Mouse (Mus musculus): ENCODE results near the gene Myl12a. TPM values are rescaled to one million over a fixed set of nuclear protein-coding genes. Genes with fewer than 3 reads are reported as not detected.

Myl12a gene
- total and polyA plus RNA-seq, 3 experiments = 617 to 1,002 (median 822) TPM

DNA sequence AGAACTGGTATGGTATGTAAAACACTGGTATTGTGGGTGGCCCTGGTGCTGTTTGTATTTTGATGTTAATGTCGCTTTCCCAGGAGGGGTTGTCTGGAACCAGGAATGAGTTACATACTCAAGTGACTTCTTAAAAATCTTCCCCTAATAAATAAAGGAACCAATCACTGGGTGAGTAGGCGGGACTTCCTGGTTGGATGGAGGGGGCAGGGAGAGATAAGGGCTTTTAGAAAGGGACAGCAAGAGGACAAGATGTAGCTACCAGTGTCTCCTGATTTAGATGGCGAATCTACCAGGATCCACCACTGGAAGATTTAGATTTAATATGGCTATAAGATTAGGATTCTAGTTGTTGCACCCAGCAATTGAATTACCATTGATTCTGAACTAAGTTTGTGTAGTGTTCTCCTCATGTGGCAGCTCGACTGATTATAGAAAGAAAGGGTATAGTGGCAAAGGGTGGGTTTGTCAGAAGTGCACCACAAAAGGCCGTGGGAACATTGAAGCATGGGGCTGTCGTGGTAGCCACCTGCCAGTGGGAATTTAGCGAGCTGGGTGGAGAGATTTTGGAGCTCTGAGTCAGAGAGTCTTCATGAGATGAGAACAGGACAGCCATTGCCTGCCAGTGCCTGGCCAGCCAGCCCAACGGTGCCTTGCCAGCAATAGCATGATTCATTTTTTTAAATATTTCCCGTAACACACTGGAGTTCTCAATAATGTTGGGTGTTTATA is 9.4 kb upstream of the Myl12a start:
- Histone ChIP-seq H3K27me3 (ENCODE audit: control insufficient read depth, insufficient read depth, low read length) (no peaks in the 10 kb centered on the region), H3K4me1 (ENCODE audit: control insufficient read depth, insufficient read depth, low read length) (peaks cover 8% of the 10 kb centered on the region), H3K27ac (no peak overlapping the region), H3K9ac (ENCODE audit: low read depth, low read length) (no peak overlapping the region), H3K79me2 (replicated peaks; ENCODE audit: control insufficient read depth, insufficient read depth, low read length) (no peaks in the 10 kb centered on the region), H3K36me3 (ENCODE audit: control insufficient read depth, insufficient read depth, low read length) (no peaks in the 10 kb centered on the region; the same call in 1 of the 2 replicates), H3K4me3 (no peak overlapping the region)
- TF ChIP-seq EP300 (IDR thresholded peaks at IDR 0.05; ENCODE audit: insufficient read depth, low read depth, low read length) (no peak), POLR2A (IDR thresholded peaks at IDR 0.05; ENCODE audit: insufficient read depth, low read depth, low read length) (no peak), CTCF (IDR thresholded peaks at IDR 0.05) (no peak)
- intact Hi-C loops (cut with DNase I) = no loop called here
- WGBS = 75% methylated on average over 9 of the region's 9 CpGs
- DNase-seq = no peak

DNA sequence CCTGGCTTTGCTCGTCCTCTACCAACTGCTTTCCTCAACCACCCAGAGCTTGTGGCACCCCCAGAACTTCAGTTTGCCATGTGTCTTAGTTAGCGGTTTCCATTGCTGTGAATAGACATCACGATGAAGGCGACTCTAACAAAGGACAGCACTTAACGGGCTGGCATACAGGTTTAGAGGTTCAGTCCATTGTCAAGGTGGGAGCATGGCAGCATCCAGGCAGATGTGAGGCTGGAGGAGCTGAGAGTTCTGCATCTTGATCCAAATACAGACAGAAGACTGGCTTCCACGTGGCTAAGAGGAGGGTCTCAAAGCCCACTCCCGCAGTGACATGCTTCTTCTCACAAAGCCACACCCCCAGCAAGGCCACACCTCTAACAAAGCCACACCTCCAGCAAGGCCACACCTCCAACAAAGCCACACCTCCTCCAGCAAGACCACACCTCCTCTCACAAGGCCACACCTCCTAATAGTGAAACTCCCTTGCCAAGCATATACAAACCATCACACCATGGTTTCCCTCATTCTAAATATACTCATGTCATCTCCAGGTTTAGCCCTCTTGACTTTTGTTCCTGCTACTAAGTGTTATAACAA is 8.1 kb upstream of the Myl12a start:
- H3K36me3 ChIP-seq (ENCODE audit: control insufficient read depth, insufficient read depth, low read length) = no peaks in the 10 kb centered on the region; the same call in 1 of the 2 replicates
- intact Hi-C loops (cut with DNase I) = no loop called here
- peak in 1 of 2 experiments; percentile 12 for DNase-seq
- H3K27ac ChIP-seq = no peak overlapping the region
- 72% methylated on average over 7 of the region's 7 CpGs for WGBS
- H3K27me3 ChIP-seq (ENCODE audit: control insufficient read depth, insufficient read depth, low read length) = no peaks in the 10 kb centered on the region
- no peak overlapping the region for H3K9ac ChIP-seq (ENCODE audit: low read depth, low read length)
- H3K4me1 ChIP-seq (ENCODE audit: control insufficient read depth, insufficient read depth, low read length) = peaks cover 8% of the 10 kb centered on the region
- no peak for TF ChIP-seq POLR2A (IDR thresholded peaks at IDR 0.05; ENCODE audit: insufficient read depth, low read depth, low read length)
- TF ChIP-seq CTCF (IDR thresholded peaks at IDR 0.05) = no peak
- no peak for TF ChIP-seq EP300 (IDR thresholded peaks at IDR 0.05; ENCODE audit: insufficient read depth, low read depth, low read length)
- H3K79me2 ChIP-seq (replicated peaks; ENCODE audit: control insufficient read depth, insufficient read depth, low read length) = no peaks in the 10 kb centered on the region
- no peak overlapping the region for H3K4me3 ChIP-seq

DNA sequence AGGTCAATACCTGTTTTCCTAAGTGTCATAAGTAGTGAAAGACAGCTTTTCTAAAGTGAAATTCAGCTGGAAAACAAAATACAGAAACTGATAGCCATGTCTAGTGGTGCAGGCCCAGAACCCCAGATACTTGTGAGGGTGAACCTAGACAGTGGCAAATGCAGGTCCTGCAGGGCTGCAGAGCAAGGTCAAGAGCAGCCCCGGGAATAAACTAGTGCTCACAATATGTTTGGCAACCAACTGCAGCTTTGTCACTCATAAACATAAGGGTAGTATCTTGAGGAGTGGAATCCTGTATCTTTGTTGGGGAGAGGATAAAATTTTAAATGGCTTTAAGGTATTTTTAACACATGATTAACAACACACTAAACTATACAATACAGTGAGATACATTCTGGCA is 7.1 kb upstream of the Myl12a start:
- WGBS = 51% methylated on average over 1 of the region's 1 CpGs
- Histone ChIP-seq H3K4me3 (no peak overlapping the region), H3K4me1 (ENCODE audit: control insufficient read depth, insufficient read depth, low read length) (peaks cover 5% of the 10 kb centered on the region), H3K79me2 (replicated peaks; ENCODE audit: control insufficient read depth, insufficient read depth, low read length) (no peaks in the 10 kb centered on the region), H3K9ac (ENCODE audit: low read depth, low read length) (no peak overlapping the region), H3K27me3 (ENCODE audit: control insufficient read depth, insufficient read depth, low read length) (no peaks in the 10 kb centered on the region), H3K27ac (no peak overlapping the region), H3K36me3 (ENCODE audit: control insufficient read depth, insufficient read depth, low read length) (no peaks in the 10 kb centered on the region)
- TF ChIP-seq CTCF (IDR thresholded peaks at IDR 0.05) (no peak), EP300 (IDR thresholded peaks at IDR 0.05; ENCODE audit: insufficient read depth, low read depth, low read length) (no peak), POLR2A (IDR thresholded peaks at IDR 0.05; ENCODE audit: insufficient read depth, low read depth, low read length) (no peak)
- no peak for DNase-seq
- intact Hi-C loops (cut with DNase I) = loop anchor here (5.0 kb wide), 2 partner anchors 33 to 188 kb away; no protein-coding TSS in a partner anchor

DNA sequence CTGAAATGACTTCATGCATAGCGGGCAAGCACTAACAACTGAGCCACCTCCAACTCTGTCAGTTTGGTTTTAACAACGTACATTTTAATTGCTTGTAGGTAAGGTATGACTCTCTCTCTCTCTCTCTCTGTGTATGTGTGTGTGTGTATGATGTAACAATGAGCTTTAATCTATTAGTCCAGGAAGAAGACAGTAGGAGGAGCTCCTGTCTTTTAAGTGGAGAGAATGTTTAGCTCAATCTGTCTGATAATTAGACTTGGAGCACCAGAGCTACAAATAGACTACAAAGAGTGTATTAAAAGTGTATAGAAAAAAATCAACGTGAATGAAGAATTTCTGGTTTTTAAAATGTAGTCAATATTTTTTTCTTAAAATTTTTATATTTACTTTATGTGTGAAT is 6.0 kb upstream of the Myl12a start:
- Histone ChIP-seq H3K9ac (ENCODE audit: low read depth, low read length) (no peak overlapping the region), H3K79me2 (replicated peaks; ENCODE audit: control insufficient read depth, insufficient read depth, low read length) (no peaks in the 10 kb centered on the region), H3K27ac (no peak overlapping the region), H3K27me3 (ENCODE audit: control insufficient read depth, insufficient read depth, low read length) (no peaks in the 10 kb centered on the region), H3K4me1 (ENCODE audit: control insufficient read depth, insufficient read depth, low read length) (no peaks in the 10 kb centered on the region; the same call in 1 of the 2 replicates), H3K36me3 (ENCODE audit: control insufficient read depth, insufficient read depth, low read length) (no peaks in the 10 kb centered on the region), H3K4me3 (no peak overlapping the region)
- 70% methylated on average over 3 of the region's 3 CpGs for WGBS
- TF ChIP-seq EP300 (IDR thresholded peaks at IDR 0.05; ENCODE audit: insufficient read depth, low read depth, low read length) = no peak
- 0 out of 2 replicates have a peak, but pooled peaks have one; percentile 22 for TF ChIP-seq CTCF (IDR thresholded peaks at IDR 0.05)
- DNase-seq = no peak
- intact Hi-C loops (cut with DNase I) = loop anchor here (5.0 kb wide), 2 partner anchors 34 to 189 kb away; no protein-coding TSS in a partner anchor

DNA sequence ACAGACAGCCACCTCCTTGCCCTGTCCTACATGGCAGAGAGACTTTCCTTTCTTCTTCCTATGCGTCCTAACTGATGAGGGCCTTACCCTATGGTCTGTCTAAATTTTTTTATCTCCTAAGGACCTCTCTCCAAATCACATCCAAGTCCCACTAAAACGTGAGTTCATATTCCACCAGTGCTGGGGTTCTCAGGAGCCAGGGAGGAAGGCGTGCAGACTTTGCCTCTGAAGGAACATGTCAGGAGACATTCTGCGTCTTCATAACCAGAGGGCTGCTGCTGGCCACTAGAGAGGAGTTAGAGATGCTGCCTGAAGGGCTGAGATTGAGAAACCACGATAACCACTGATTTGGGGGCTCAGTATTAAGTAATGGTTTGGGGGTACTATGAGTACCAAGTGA is 4.3 kb upstream of the Myl12a start:
- no peak for DNase-seq
- H3K79me2 ChIP-seq (replicated peaks; ENCODE audit: control insufficient read depth, insufficient read depth, low read length) = no peaks in the 10 kb centered on the region
- H3K4me3 ChIP-seq = no peak overlapping the region
- peaks cover 4% of the 10 kb centered on the region for H3K4me1 ChIP-seq (ENCODE audit: control insufficient read depth, insufficient read depth, low read length)
- no peaks in the 10 kb centered on the region; the same call in 1 of the 2 replicates for H3K36me3 ChIP-seq (ENCODE audit: control insufficient read depth, insufficient read depth, low read length)
- no peak overlapping the region for H3K9ac ChIP-seq (ENCODE audit: low read depth, low read length)
- no peak for TF ChIP-seq EP300 (IDR thresholded peaks at IDR 0.05; ENCODE audit: insufficient read depth, low read depth, low read length)
- TF ChIP-seq POLR2A (IDR thresholded peaks at IDR 0.05; ENCODE audit: insufficient read depth, low read depth, low read length) = no peak
- no peak for TF ChIP-seq CTCF (IDR thresholded peaks at IDR 0.05)
- H3K27me3 ChIP-seq (ENCODE audit: control insufficient read depth, insufficient read depth, low read length) = no peaks in the 10 kb centered on the region
- 89% methylated on average over 5 of the region's 5 CpGs for WGBS
- H3K27ac ChIP-seq = no peak overlapping the region
- intact Hi-C loops (cut with DNase I) = loop anchor here (5.0 kb wide), 2 partner anchors 35 to 190 kb away; no protein-coding TSS in a partner anchor

All from heart, adult 2 months (tissue).